Mouse (Mus musculus): ENCODE data around the gene Cnfn. TPM values are rescaled to one million over a fixed set of nuclear protein-coding genes. Genes with fewer than 3 reads are reported as not detected.

Cnfn gene
- polyA plus RNA-seq, 1 experiment from 2014 or later = 1.1 TPM

GRCm38 (mm10) chr7:25376556-25376955, 7.0 kb upstream of the Cnfn start:
- Histone ChIP-seq H3K4me2 (ENCODE audit: low read depth, low read length) (peak overlapping the region; percentile 59), H3K4me1 (ENCODE audit: control insufficient read depth, insufficient read depth, low read length) (peaks cover 19% of the 10 kb centered on the region), H3K36me3 (ENCODE audit: control insufficient read depth, insufficient read depth, low read length) (no peaks in the 10 kb centered on the region), H3K4me3 (ENCODE audit: low read length) (peak overlapping the region; percentile 41), H3K27me3 (replicated peaks; ENCODE audit: control insufficient read depth, insufficient read depth, low read length) (no peaks in the 10 kb centered on the region), H3K9ac (ENCODE audit: low read depth, low read length) (peak overlapping the region; percentile 55; the same call in 1 of the 2 replicates), H3K27ac (ENCODE audit: low read length) (no peak overlapping the region), H3K9me3 (ENCODE audit: control insufficient read depth, low read length) (no peaks in the 10 kb centered on the region)
- WGBS = 4% methylated on average over 17 of the region's 17 CpGs
- ATAC-seq = peak; percentile 77

DNA sequence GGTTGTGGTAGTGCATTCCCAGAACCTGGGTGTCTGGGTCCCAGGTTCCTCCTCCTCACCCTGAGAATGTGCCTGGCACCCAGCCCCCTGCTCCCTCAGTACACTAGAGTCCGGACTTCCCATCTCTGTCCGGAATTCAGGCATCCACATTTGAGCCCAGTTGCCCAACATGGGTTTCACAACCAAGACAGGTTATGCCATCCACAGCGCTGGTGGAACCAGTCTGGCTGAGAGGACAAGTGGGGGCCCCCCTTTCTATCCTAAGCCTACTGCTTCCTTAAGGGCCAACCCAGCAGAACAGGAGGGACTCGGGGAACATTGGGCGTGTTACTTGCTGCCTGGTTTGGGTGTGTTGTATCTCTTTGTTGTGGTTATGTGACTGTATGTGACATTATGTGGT, 2.9 kb upstream of the Cnfn start:
- Histone ChIP-seq H3K4me2 (ENCODE audit: low read depth, low read length) (no peak overlapping the region), H3K36me3 (ENCODE audit: control insufficient read depth, insufficient read depth, low read length) (no peaks in the 10 kb centered on the region), H3K4me3 (ENCODE audit: low read length) (no peak overlapping the region), H3K4me1 (ENCODE audit: control insufficient read depth, insufficient read depth, low read length) (peaks cover 6% of the 10 kb centered on the region), H3K27ac (ENCODE audit: low read length) (no peak overlapping the region), H3K9me3 (ENCODE audit: control insufficient read depth, low read length) (no peaks in the 10 kb centered on the region), H3K27me3 (replicated peaks; ENCODE audit: control insufficient read depth, insufficient read depth, low read length) (peaks cover 23% of the 10 kb centered on the region), H3K9ac (ENCODE audit: low read depth, low read length) (no peak overlapping the region)
- no peak for ATAC-seq
- 84% methylated on average over 5 of the region's 5 CpGs for WGBS

DNA sequence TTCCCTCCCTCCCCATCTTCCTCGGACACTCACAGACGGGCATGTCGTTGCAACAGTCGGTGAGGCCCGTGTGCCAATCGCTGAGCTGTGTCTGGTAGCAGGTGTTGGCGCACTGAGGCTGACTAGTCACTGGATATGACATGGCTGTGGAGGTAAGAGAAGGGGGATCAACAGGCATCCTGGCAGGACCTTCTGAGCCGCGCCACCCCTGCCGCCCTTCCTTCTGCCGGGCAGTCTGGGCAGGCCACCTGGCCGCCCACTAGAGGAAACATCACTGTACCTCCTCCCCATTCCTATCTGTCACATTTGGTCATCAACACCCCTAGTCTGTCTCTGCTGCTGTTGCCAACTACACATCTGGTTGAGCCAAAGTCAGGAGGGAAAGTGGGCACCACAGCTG, 1.2 kb downstream of the Cnfn start:
- no peak for ATAC-seq
- H3K27ac ChIP-seq (ENCODE audit: low read length) = no peak overlapping the region
- no peak overlapping the region for H3K9ac ChIP-seq (ENCODE audit: low read depth, low read length)
- H3K4me2 ChIP-seq (ENCODE audit: low read depth, low read length) = no peak overlapping the region
- H3K9me3 ChIP-seq (ENCODE audit: control insufficient read depth, low read length) = no peaks in the 10 kb centered on the region
- H3K4me1 ChIP-seq (ENCODE audit: control insufficient read depth, insufficient read depth, low read length) = peaks cover 3% of the 10 kb centered on the region; the same call in 1 of the 2 replicates
- 0 out of 2 replicates have a peak, but pooled peaks cover 4% of the 10 kb centered on the region for H3K36me3 ChIP-seq (ENCODE audit: control insufficient read depth, insufficient read depth, low read length)
- peaks cover 30% of the 10 kb centered on the region for H3K27me3 ChIP-seq (replicated peaks; ENCODE audit: control insufficient read depth, insufficient read depth, low read length)
- H3K4me3 ChIP-seq (ENCODE audit: low read length) = no peak overlapping the region
- 23% methylated on average over 12 of the region's 12 CpGs for WGBS

GRCm38 (mm10) chr7:25367632-25368293, 1.8 kb downstream of the Cnfn start:
- H3K36me3 ChIP-seq (ENCODE audit: control insufficient read depth, insufficient read depth, low read length) = 0 out of 2 replicates have a peak, but pooled peaks cover 4% of the 10 kb centered on the region
- peaks cover 30% of the 10 kb centered on the region for H3K27me3 ChIP-seq (replicated peaks; ENCODE audit: control insufficient read depth, insufficient read depth, low read length)
- ATAC-seq = no peak; the same call in 1 of the 2 replicates
- 0 out of 2 replicates have a peak overlapping the region, but pooled peaks have one; percentile 9 for H3K4me3 ChIP-seq (ENCODE audit: low read length)
- no peak overlapping the region for H3K27ac ChIP-seq (ENCODE audit: low read length)
- peaks cover 3% of the 10 kb centered on the region; the same call in 1 of the 2 replicates for H3K4me1 ChIP-seq (ENCODE audit: control insufficient read depth, insufficient read depth, low read length)
- H3K9me3 ChIP-seq (ENCODE audit: control insufficient read depth, low read length) = no peaks in the 10 kb centered on the region
- no peak overlapping the region for H3K9ac ChIP-seq (ENCODE audit: low read depth, low read length)
- WGBS = 2% methylated on average over 33 of the region's 33 CpGs
- 0 out of 2 replicates have a peak overlapping the region, but pooled peaks have one; percentile 22 for H3K4me2 ChIP-seq (ENCODE audit: low read depth, low read length)

- H3K9me3 ChIP-seq (ENCODE audit: control insufficient read depth, low read length) = no peaks in the 10 kb centered on the region
- ATAC-seq = no peak; the same call in 1 of the 2 replicates
- H3K27me3 ChIP-seq (replicated peaks; ENCODE audit: control insufficient read depth, insufficient read depth, low read length) = peaks cover 30% of the 10 kb centered on the region
- no peak overlapping the region for H3K27ac ChIP-seq (ENCODE audit: low read length)
- H3K4me2 ChIP-seq (ENCODE audit: low read depth, low read length) = no peak overlapping the region
- peaks cover 4% of the 10 kb centered on the region; the same call in 1 of the 2 replicates for H3K36me3 ChIP-seq (ENCODE audit: control insufficient read depth, insufficient read depth, low read length)
- H3K9ac ChIP-seq (ENCODE audit: low read depth, low read length) = no peak overlapping the region
- peaks cover 3% of the 10 kb centered on the region; the same call in 1 of the 2 replicates for H3K4me1 ChIP-seq (ENCODE audit: control insufficient read depth, insufficient read depth, low read length)
- WGBS = 39% methylated on average over 13 of the region's 13 CpGs
- no peak overlapping the region for H3K4me3 ChIP-seq (ENCODE audit: low read length)
Observed at GRCm38 (mm10) chr7:25365937-25366625, 3.4 kb downstream of the Cnfn start.

GRCm38 (mm10) chr7:25363632-25364031, 5.9 kb downstream of the Cnfn start:
- no peak overlapping the region for H3K27ac ChIP-seq (ENCODE audit: low read length)

GRCm38 (mm10) chr7:25363151-25363550, 6.4 kb downstream of the Cnfn start:
- no peak overlapping the region for H3K4me3 ChIP-seq (ENCODE audit: low read length)
- no peaks in the 10 kb centered on the region for H3K9me3 ChIP-seq (ENCODE audit: control insufficient read depth, low read length)
- no peak overlapping the region for H3K4me2 ChIP-seq (ENCODE audit: low read depth, low read length)
- ATAC-seq = no peak
- no peak overlapping the region for H3K27ac ChIP-seq (ENCODE audit: low read length)
- H3K9ac ChIP-seq (ENCODE audit: low read depth, low read length) = no peak overlapping the region
- H3K36me3 ChIP-seq (ENCODE audit: control insufficient read depth, insufficient read depth, low read length) = peaks cover 4% of the 10 kb centered on the region; the same call in 1 of the 2 replicates
- H3K4me1 ChIP-seq (ENCODE audit: control insufficient read depth, insufficient read depth, low read length) = peaks cover 3% of the 10 kb centered on the region; the same call in 1 of the 2 replicates
- 85% methylated on average over 19 of the region's 19 CpGs for WGBS
- peaks cover 14% of the 10 kb centered on the region for H3K27me3 ChIP-seq (replicated peaks; ENCODE audit: control insufficient read depth, insufficient read depth, low read length)

More at GRCm38 (mm10) chr7:25363632-25364031, 5.9 kb downstream of the Cnfn start:
- no peak overlapping the region for H3K4me2 ChIP-seq (ENCODE audit: low read depth, low read length)
- peaks cover 19% of the 10 kb centered on the region for H3K27me3 ChIP-seq (replicated peaks; ENCODE audit: control insufficient read depth, insufficient read depth, low read length)
- H3K9ac ChIP-seq (ENCODE audit: low read depth, low read length) = no peak overlapping the region
- ATAC-seq = no peak
- WGBS = 94% methylated on average over 17 of the region's 17 CpGs
- H3K9me3 ChIP-seq (ENCODE audit: control insufficient read depth, low read length) = no peaks in the 10 kb centered on the region
- H3K4me1 ChIP-seq (ENCODE audit: control insufficient read depth, insufficient read depth, low read length) = peaks cover 3% of the 10 kb centered on the region; the same call in 1 of the 2 replicates
- no peak overlapping the region for H3K4me3 ChIP-seq (ENCODE audit: low read length)
- H3K36me3 ChIP-seq (ENCODE audit: control insufficient read depth, insufficient read depth, low read length) = peaks cover 4% of the 10 kb centered on the region; the same call in 1 of the 2 replicates

DNA sequence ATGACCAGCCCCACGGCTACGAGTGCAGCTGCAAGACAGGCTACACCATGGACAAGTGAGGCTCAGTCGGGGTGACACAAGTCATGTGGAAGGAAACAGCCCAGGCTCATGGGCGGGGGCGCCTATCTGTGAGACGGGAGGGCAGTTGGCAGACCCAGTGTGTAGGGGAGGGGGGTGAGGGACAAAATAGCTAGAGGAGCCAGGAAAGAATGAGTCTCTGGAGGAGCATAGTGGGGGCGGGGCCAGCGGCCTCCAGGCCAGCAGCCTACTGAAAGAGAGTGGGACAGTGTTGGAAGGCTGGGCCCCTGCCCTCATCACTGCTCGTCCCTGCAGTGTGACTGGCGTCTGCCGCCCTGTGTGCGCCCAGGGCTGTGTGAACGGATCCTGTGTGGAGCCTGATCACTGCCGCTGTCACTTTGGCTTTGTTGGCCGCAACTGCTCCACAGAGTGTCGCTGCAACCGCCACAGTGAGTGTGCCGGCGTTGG, 10.8 kb downstream of the Cnfn start:
- WGBS = 80% methylated on average over 19 of the region's 19 CpGs
- Histone ChIP-seq H3K4me3 (ENCODE audit: low read length) (no peak overlapping the region), H3K36me3 (ENCODE audit: control insufficient read depth, insufficient read depth, low read length) (no peaks in the 10 kb centered on the region; the same call in 1 of the 2 replicates), H3K27me3 (replicated peaks; ENCODE audit: control insufficient read depth, insufficient read depth, low read length) (no peaks in the 10 kb centered on the region), H3K4me1 (ENCODE audit: control insufficient read depth, insufficient read depth, low read length) (no peaks in the 10 kb centered on the region), H3K4me2 (ENCODE audit: low read depth, low read length) (no peak overlapping the region), H3K9me3 (ENCODE audit: control insufficient read depth, low read length) (no peaks in the 10 kb centered on the region), H3K27ac (ENCODE audit: low read length) (no peak overlapping the region), H3K9ac (ENCODE audit: low read depth, low read length) (no peak overlapping the region)
- ATAC-seq = peak; percentile 31; the same call in 1 of the 2 replicates

DNA sequence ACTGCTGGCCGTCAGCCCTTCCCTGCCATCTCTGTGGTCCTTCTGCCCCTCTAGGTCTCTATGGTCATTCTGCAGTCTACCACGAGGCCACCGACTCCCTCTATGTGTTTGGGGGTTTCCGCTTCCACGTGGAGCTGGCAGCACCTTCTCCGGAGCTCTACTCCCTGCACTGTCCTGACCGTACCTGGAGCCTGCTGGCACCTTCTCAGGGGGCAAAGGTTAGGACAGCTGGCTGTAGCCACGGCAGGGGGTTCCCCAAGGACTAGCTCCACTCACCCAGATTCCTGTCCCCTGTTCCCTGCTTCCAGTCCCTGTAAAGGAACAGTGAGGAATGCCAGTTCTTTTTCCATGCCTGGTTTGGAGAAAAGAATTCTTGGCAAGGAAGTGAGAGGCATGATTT, 20.7 kb downstream of the Cnfn start:
- 83% methylated on average over 8 of the region's 8 CpGs for WGBS
- H3K27me3 ChIP-seq (replicated peaks; ENCODE audit: control insufficient read depth, insufficient read depth, low read length) = no peaks in the 10 kb centered on the region
- ATAC-seq = no peak
- no peak overlapping the region for H3K4me2 ChIP-seq (ENCODE audit: low read depth, low read length)
- no peak overlapping the region for H3K9ac ChIP-seq (ENCODE audit: low read depth, low read length)
- H3K9me3 ChIP-seq (ENCODE audit: control insufficient read depth, low read length) = peaks cover 4% of the 10 kb centered on the region; the same call in 1 of the 2 replicates
- H3K4me3 ChIP-seq (ENCODE audit: low read length) = no peak overlapping the region
- no peak overlapping the region for H3K27ac ChIP-seq (ENCODE audit: low read length)
- H3K4me1 ChIP-seq (ENCODE audit: control insufficient read depth, insufficient read depth, low read length) = no peaks in the 10 kb centered on the region
- H3K36me3 ChIP-seq (ENCODE audit: control insufficient read depth, insufficient read depth, low read length) = peaks cover 22% of the 10 kb centered on the region

Measured in intestine, embryonic 16.5 days (tissue).